Mouse (Mus musculus): ENCODE measurements around the gene Ulk2.

The Ulk2 gene

DNA sequence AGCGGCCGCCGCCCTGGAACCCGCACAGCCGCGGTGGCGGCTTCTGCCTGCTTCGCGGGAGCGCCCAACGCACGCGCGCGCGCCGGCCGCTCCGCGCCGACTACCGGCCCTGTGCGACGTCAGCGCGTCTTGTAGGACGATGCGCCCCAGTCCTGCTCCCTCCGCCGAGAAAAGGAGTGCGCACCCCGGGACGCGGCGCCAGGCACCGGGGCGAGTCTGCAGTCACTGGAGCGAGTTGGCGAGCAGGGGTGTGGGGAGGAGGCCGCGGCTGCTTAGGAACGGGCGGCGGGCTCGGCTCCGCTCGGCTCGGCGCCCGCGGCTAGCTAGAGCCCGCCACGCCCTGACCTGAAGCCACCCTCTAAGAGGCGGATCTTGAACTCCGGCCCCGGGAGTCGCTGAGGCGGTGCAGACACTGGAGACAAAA lies at the start of gene Ulk2:
Ulk2 (minus strand) TSS at position 86 of the 424 bp plus-strand sequence.
- ChIA-PET CTCF (no interaction called here), POLR2A (interaction anchor here (0.5 to 3.4 kb wide), 31 partner anchors 9 to 1287 kb away, joined by 3 to 19 read pairs (median 4); partner anchors contain the start of genes Adora2b (in 1 of the 4), Akap10 (in 1 of the 4), Fam83g (in 1 of the 4) and Mapk7 (in 1 of the 4))

DNA sequence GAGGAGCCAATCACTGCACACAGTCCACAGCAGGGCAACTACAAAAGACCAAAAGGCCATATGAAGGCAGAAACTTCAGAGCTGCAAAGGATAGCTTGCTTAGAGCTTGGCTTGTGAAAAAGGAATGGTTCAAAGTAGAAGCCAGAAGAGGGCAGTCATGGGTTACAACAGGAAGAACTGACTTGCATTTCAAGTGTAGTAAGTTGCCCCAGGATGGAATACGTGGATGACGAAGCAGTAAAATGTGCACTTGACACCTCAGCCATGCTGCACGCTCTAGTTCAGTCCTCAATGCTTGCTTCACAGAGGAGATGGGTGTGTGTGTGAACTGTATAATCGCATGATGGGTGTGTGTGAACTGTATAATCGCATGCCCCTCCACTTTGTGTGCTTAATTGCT lies 27.3 kb upstream of the Ulk2 start:
- ChIA-PET CTCF (interaction anchor here in 2 of 4 experiments (0.7 to 0.8 kb wide), 2 partner anchors 33 to 236 kb away, joined by 3 read pairs; no protein-coding TSS in a partner anchor), POLR2A (interaction anchor here in 3 of 4 experiments (0.6 to 1.6 kb wide), 4 partner anchors 8 to 398 kb away, joined by 3 to 5 read pairs (median 4); no protein-coding TSS in a partner anchor)

DNA sequence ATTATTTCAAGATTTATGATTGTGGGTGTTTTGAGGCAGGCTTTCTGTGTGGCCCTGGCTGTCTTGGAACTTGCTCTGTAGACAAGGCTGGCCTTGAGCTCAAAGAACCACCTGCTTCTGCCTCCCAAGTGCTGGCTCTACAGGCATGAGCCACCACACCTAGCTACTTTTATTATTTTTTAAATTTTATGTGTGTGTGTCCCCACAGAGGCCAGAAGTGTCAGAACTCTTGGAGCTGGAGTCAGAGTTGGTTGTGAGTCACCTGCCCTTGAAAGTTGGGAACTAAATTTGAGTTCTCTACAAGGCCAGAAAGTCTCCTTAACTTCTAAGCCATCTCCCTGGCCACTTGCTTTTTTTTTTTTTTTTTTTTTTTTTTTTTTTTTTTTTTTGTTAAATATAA lies 25.0 kb upstream of the Ulk2 start:
- ChIA-PET POLR2A (interaction anchor here in 1 of 4 experiments (0.7 to 2.0 kb wide), 4 partner anchors 10 to 33 kb away, joined by 3 to 7 read pairs (median 4); partner anchors contain the start of gene Ulk2), CTCF (interaction anchor here in 1 of 4 experiments (0.6 kb wide), 1 partner anchor 59 kb away, joined by 3 read pairs; no protein-coding TSS in a partner anchor)

DNA sequence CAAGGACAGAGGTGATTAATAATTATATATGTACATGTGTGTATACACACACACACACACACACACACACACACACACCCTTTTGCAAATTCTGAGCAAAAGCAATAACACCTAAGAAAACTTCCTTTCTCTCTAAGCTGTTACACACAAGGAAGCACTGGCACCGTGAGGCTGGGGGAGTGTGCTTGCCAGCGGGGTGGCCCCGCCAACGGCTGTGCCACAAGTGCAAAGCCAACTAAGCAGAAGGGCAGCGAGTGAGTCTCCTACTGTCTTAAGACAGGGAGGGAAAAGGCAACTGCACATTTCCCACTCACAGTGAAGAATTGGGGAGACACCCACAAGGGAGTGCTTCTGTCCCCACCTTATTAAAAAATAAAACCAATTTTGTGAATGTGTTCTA lies 17.0 kb upstream of the Ulk2 start:
- POLR2A ChIA-PET = no interaction called here
- CTCF ChIA-PET = no interaction called here

DNA sequence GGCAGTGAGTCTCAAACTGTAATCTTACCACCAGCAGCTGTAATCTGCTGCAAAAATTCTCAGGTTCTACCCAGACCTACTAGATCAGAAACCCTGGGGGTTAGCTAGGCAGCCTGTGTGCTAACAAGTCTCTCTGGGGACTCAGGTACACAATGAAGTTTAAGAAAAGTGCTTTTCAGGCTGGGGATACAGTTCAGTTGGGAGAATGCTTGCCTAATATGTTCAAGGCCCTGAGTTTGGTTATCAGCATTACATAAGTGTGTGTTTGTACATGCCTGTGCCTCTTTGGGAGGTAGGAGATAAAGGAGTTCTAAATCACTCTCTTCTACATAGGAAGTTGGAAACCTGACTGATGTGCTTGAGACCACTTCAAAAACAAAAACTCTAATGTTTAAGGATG lies 12.0 kb upstream of the Ulk2 start:
- POLR2A ChIA-PET = interaction anchor here in 1 of 4 experiments (0.9 to 3.0 kb wide), 2 partner anchors 12 to 44 kb away, joined by 4 to 19 read pairs; partner anchors contain the start of gene Ulk2
- CTCF ChIA-PET = no interaction called here

DNA sequence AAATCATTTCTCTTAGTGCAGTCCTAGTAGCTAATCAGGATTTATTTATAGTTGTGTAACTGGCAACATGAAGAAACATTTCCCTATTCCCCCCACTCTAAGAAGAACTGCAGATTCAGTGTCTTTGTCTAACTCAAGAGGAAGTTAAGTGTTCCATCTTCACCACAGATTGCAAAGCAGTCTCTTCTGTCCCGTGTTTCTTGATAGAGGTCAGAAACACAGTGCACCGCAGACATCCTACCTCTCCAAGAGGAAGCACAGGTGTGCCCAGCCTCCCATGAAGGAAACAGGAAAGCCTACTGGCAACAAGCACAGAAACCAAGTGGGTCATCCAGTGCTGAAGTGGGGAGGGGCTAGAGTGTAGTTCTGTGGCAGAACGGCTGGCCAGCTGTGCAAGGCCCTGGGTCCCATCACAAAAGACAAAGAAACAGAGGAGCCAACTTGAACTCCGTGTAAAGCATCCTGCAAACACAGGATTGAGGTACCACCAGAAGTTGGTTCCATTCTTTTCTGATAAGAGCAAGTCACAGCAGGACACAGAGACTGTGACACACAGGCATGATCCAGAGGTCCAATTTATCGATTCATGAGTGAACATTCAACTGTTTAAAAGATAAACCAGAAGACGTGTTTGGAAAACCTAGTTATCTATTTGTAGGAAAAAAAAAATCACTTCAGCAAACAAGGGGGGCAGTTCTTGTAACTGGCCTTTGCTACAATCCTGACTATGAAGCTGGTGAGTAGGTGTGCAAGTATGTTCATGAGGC lies 7.1 kb upstream of the Ulk2 start:
- CTCF ChIA-PET = interaction anchor here in 1 of 4 experiments (0.7 kb wide), 1 partner anchor 1324 kb away, joined by 5 read pairs; no protein-coding TSS in a partner anchor
- POLR2A ChIA-PET = interaction anchor here in 2 of 4 experiments (0.9 to 1.1 kb wide), 2 partner anchors 116 to 242 kb away, joined by 3 to 4 read pairs; no protein-coding TSS in a partner anchor

DNA sequence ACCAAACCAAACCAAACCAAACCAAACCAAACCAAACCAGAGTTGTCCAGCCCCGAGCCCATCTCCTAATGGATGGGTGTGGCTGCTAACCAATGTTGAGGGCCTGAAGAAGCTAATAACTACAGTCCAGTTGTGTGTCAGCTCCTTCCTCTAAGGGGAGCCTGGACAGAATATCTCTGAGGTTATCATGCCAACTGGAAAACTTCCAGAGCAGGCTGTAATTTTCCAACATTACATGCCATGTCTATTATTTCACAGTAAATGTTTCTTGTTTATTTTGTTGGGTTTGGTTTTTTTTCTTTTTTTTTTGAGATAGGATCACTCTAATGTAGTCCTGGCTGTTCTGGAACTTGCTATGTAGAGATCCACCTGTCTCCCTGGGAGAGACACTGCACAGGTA lies 4.4 kb upstream of the Ulk2 start:
- POLR2A ChIA-PET = interaction anchor here in 1 of 4 experiments (0.6 kb wide), 1 partner anchor 70 kb away, joined by 3 read pairs; no protein-coding TSS in a partner anchor

DNA sequence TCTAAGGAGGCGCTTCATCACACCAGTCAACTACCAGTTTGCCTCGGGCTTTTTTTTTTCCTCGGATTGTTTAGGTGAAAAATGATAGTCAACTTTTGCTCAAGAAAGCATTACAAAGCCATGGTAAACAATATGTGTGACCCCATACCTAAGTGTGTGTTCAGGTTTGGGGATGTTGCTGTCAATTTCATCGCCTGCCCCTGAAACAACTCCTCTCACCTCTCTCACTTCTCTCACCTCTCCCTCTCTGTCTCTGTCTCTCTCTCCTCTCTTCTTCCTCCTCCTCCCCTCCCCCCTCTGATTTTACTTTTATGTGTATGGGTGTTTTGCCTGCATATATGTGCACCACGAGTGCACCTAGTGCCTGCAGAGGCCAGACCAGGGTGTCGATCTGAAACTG lies 666 bp upstream of the Ulk2 start:
- ChIA-PET POLR2A (interaction anchor here (0.5 to 3.4 kb wide), 26 partner anchors 9 to 1286 kb away, joined by 3 to 19 read pairs (median 4); partner anchors contain the start of genes Adora2b (in 1 of the 4), Akap10 (in 1 of the 4), Mapk7 (in 1 of the 4) and Prpsap2 (in 1 of the 4)), CTCF (no interaction called here)

More for the DNA sequence above, 4.4 kb upstream of the Ulk2 start:
- CTCF ChIA-PET = no interaction called here

DNA sequence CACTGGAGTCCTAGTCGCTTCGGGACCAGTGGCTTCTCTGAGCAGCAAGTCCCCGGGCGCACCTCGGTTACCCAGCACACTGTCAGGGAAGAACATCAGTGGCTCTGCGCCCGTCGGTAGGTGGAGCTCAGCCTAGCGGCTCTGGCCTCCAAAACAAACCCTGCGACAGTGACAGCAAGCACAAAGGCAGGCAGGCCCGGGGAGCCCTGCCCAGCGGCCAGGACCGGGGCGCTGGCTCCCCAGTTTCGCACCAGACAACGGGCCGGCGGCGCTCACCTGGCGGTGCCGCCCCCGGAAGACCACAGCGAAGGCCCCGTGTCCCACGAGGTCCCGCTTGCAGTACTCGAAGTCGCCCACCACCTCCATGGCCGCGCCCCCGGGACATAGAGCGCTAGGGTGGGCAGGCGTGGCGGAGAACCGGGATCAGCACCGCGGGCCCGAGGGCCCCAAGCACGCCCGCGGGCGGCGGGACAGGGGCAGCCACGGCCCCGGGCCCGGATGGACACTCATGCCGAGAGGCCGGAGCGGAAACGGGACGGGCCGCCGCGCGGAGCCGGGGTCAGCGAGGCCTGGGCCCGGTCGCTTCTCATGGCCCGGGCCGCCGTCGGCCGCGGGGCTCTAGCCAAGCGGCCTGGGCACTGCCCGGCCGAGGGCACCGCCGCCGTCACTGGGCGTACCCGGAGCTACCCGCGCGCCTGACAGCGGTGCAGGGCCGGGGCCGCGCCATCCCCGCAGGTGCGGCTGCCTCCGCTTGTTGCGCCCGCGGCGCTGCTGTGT lies 474 bp downstream of the Ulk2 start:
- CTCF ChIA-PET = interaction anchor here in 1 of 4 experiments (1.0 kb wide), 1 partner anchor 14 kb away, joined by 3 read pairs; no protein-coding TSS in a partner anchor
- POLR2A ChIA-PET = interaction anchor here (0.6 to 3.4 kb wide), 44 partner anchors 10 to 902 kb away, joined by 3 to 19 read pairs (median 4); partner anchors contain the start of genes Akap10 (in 3 of the 4), Prpsap2 (in 2 of the 4), Specc1 (in 2 of the 4) and Adora2b (in 1 of the 4)

DNA sequence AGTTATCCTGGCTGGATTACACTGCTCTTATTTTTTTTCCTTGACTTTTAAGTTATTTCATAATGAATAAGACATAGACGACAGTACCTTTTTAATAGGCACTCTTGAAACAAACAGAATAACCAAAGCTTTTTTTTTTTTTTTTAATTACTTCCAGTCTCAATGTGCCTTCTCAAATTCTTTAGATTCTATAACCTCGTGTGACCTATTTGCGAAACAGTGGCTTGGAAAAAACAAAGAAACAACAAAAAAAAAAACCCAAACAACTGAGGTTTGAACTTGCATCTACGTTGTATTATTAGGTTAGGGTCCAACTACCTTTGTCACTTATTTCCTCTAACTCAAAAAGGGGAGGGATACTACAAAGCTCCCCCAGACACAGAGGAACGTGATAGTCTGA lies 1.2 kb downstream of the Ulk2 start:
- CTCF ChIA-PET = interaction anchor here in 2 of 4 experiments (0.6 to 1.0 kb wide), 2 partner anchors 13 to 464 kb away, joined by 3 read pairs; no protein-coding TSS in a partner anchor
- POLR2A ChIA-PET = interaction anchor here in 3 of 4 experiments (0.5 to 3.4 kb wide), 34 partner anchors 11 to 903 kb away, joined by 3 to 19 read pairs (median 4); partner anchors contain the start of genes Akap10 (in 3 of the 3), Prpsap2 (in 2 of the 3), Fam83g (in 1 of the 3) and Slc47a2 (in 1 of the 3)

DNA sequence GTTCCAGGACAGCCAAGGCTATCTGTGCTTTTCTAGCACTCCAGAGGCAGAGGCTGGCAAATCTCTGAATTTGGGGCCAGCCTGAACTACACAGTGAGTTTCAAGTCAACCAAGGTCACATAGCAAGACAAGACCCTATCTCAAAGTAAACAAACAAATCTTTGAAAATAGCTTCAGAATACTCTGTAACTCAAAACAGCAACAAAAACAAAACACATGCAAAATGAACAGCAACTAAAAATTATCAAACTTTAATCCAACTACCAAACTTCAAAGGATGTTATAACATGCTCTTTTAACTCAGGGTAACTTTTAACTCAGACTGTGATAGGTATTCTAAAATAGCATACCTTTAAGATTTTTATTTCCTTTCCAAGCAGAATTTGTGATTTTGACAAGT lies 2.0 kb downstream of the Ulk2 start:
- POLR2A ChIA-PET = interaction anchor here in 3 of 4 experiments (0.5 to 3.4 kb wide), 11 partner anchors 10 to 324 kb away, joined by 3 to 19 read pairs (median 4); partner anchors contain the start of gene Akap10 (in 1 of the 3)

DNA sequence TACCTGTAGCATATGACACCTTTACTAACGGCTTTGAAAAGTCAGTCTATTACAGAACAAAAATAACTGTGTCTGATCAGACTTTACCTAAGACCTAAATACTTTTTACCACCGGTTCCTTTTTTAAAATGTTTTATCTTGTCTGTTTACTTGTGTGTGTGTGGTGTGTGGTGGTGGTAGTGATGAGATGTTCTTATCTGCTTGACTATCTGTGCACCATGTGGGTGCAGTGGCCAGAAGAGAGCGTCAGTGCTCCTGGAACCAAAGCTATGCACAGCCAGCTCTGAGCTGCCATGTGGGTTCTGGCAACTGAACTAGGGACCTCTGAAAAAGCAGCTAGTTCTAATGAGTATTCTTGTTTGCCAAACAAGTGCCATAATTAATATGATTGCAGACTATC lies 3.7 kb downstream of the Ulk2 start:
- POLR2A ChIA-PET = interaction anchor here in 2 of 4 experiments (0.6 kb wide), 2 partner anchors 153 to 638 kb away, joined by 3 read pairs; no protein-coding TSS in a partner anchor
- CTCF ChIA-PET = interaction anchor here in 2 of 4 experiments (0.5 to 1.4 kb wide), 7 partner anchors 9 to 644 kb away, joined by 3 to 6 read pairs (median 4); no protein-coding TSS in a partner anchor

More for the DNA sequence above, 2.0 kb downstream of the Ulk2 start:
- CTCF ChIA-PET = interaction anchor here in 1 of 4 experiments (0.6 kb wide), 1 partner anchor 463 kb away, joined by 3 read pairs; no protein-coding TSS in a partner anchor

DNA sequence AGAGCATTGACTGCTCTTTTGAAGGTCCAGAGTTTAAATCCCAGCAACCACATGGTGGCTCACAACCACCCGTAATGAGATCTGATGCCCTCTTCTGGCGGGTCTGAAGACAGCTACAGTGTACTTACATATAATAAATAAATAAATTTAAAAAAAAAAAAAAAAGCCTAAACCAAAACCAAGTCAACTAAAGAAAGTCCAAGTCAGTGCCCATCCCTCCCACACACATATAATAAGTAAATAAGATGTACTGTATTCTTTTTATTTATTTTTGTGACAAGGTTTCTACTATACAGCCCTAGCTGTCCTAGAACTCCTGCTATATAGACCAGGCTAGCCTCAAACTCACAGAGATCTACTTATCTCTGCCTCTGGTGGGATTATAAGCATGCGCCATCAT lies 14.2 kb downstream of the Ulk2 start:
- ChIA-PET CTCF (interaction anchor here (0.6 to 1.4 kb wide), 10 partner anchors 9 to 887 kb away, joined by 3 to 5 read pairs (median 4); no protein-coding TSS in a partner anchor), POLR2A (interaction anchor here in 3 of 4 experiments (0.7 to 2.0 kb wide), 4 partner anchors 13 to 580 kb away, joined by 3 to 7 read pairs (median 6); no protein-coding TSS in a partner anchor)

DNA sequence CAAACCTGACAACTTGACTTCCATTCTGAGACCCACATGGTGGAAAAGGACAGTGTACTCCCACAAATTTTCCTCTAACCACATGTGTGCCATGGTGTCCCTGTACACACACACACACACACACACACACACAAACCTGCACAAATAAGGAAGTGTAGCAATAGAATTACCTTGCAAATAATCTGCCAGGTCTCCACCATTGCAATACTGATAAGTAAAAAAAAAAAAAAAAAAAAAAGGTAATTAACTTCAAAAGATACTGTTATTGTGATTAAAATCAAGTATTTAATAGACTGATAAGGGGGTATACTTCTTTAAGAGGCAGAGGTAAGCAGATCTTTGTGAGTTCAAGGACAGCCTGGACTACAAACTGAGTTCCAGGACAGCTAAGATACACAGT lies 14.9 kb downstream of the Ulk2 start:
- ChIA-PET POLR2A (interaction anchor here in 2 of 4 experiments (0.7 to 1.3 kb wide), 3 partner anchors 14 to 581 kb away, joined by 3 to 7 read pairs (median 4); no protein-coding TSS in a partner anchor), CTCF (interaction anchor here (0.6 to 2.1 kb wide), 8 partner anchors 9 to 886 kb away, joined by 3 to 5 read pairs (median 4); no protein-coding TSS in a partner anchor)

DNA sequence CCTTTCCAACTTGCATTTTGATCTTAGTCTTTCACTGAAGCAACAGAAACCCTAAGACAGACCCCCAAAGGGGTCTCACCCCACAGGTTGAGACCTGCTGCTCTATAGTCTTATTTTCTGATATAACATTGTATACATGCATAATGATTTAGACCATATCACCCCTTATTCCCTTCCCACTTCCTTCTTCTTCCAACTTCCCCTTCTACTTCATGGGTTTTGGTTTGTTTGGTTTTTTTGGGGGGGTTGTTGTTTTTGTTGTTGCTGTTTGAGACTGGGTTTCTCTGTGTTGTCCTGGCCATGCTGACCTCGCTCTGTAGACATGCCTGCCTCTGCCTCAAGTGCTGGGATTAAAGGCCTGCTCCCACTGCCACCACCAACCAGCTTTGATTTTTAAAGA lies 15.7 kb downstream of the Ulk2 start:
- ChIA-PET POLR2A (interaction anchor here in 1 of 4 experiments (0.6 to 0.9 kb wide), 3 partner anchors 21 to 87 kb away, joined by 3 to 4 read pairs (median 3); no protein-coding TSS in a partner anchor), CTCF (interaction anchor here in 2 of 4 experiments (1.2 to 2.1 kb wide), 2 partner anchors 87 to 172 kb away, joined by 3 to 4 read pairs; no protein-coding TSS in a partner anchor)

DNA sequence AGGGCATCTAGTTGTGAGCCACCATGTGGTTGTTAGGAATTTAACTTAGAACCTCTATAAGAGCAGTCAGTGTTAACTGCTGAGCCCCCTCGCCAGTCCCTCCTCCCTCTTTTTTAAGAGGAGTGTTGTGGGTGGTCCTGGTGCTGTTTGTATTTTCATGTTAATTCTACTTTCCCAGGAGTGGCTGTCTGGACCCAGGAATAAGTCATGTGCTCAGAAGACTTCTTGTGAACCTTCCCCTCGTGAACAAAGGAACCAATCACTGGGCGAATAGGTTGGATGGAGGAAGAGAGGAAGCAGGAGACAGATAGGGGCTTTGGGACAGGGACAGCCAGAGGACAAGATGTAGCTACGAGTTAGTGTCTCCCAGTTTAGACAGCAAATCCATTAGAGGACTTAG lies 45.1 kb downstream of the Ulk2 start:
- CTCF ChIA-PET = interaction anchor here in 2 of 4 experiments (0.5 to 1.7 kb wide), 4 partner anchors 30 to 770 kb away, joined by 3 to 5 read pairs (median 4); no protein-coding TSS in a partner anchor
- POLR2A ChIA-PET = interaction anchor here in 3 of 4 experiments (0.6 to 2.2 kb wide), 15 partner anchors 10 to 1083 kb away, joined by 3 to 8 read pairs (median 3); partner anchors contain the start of genes Prpsap2 (in 2 of the 3), Flii (in 1 of the 3), Ubb (in 1 of the 3) and Ulk2 (in 1 of the 3)

DNA sequence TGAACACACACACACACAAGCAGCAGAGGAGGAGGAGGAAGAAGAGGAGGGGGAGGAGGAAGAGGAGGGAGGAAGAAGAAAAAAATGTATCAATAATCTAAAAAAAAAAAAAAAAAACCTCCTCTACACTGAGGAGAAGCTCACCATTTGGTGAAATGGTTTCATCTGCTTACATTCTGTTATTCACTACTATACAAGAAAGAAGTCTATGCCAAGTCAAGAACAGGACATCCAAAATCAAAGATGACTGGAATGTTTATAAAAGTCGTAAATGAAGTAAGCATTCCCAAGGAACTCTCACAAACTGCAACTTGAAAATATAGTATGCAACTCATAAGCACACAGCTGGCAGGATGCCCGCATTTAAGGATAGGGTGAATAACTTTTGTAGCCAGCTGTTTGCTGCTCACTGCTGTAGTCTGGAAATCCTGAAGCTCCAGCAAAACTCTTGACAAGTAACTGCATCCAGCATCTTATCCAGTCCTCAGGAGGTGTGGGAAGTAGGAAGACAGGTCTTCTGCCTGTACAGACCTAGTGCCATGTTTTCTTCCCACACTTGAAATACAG lies 46.2 kb downstream of the Ulk2 start:
- ChIA-PET CTCF (interaction anchor here in 3 of 4 experiments (0.6 to 1.7 kb wide), 3 partner anchors 31 to 133 kb away, joined by 3 to 5 read pairs (median 4); no protein-coding TSS in a partner anchor), POLR2A (interaction anchor here in 3 of 4 experiments (0.6 to 2.2 kb wide), 7 partner anchors 9 to 698 kb away, joined by 3 to 8 read pairs (median 3); partner anchors contain the start of gene Ulk2 (in 1 of the 3))
